Mouse (Mus musculus): ENCODE measurements around the gene Srp72.

Gene Srp72

GRCm38 (mm10) chr5:76974554-76975285 lies at the start of gene Srp72:
TSS of gene Srp72 (plus strand) at chr5:76974683.
- Histone ChIP-seq H3K9me3 (ENCODE audit: low read length) (no peaks in the 10 kb centered on the region), H3K36me3 (ENCODE audit: insufficient read depth, low read length) (peaks cover 48% of the 10 kb centered on the region), H3K4me1 (replicated peaks; ENCODE audit: low read depth, low read length) (peaks cover 35% of the 10 kb centered on the region), H3K27me3 (ENCODE audit: insufficient read depth, low read length) (no peaks in the 10 kb centered on the region), H3K4me3 (replicated peaks; ENCODE audit: low read length) (peak within 1 kb of the TSS; percentile 98)
- TF ChIP-seq CTCF (conservative IDR thresholded peaks at IDR 0.05; ENCODE audit: low read length): no peak
- TF ChIP-seq NANOG (IDR thresholded peaks at IDR 0.05; ENCODE audit: borderline replicate concordance, low read length): no peak
- TF ChIP-seq POU5F1 (IDR thresholded peaks at IDR 0.05; ENCODE audit: borderline replicate concordance, low read length): no peak

GRCm38 (mm10) chr5:76928124-76928832 lies 46.2 kb upstream of the Srp72 start:
- Histone ChIP-seq H3K4me1 (replicated peaks; ENCODE audit: low read depth, low read length) (peaks cover 67% of the 10 kb centered on the region), H3K9me3 (ENCODE audit: low read length) (no peaks in the 10 kb centered on the region), H3K4me3 (replicated peaks; ENCODE audit: low read length) (no peak overlapping the region), H3K36me3 (ENCODE audit: insufficient read depth, low read length) (peaks cover 53% of the 10 kb centered on the region), H3K27me3 (ENCODE audit: insufficient read depth, low read length) (no peaks in the 10 kb centered on the region)
- TF ChIP-seq NANOG (IDR thresholded peaks at IDR 0.05; ENCODE audit: borderline replicate concordance, low read length) (no peak), POU5F1 (IDR thresholded peaks at IDR 0.05; ENCODE audit: borderline replicate concordance, low read length) (no peak), CTCF (conservative IDR thresholded peaks at IDR 0.05; ENCODE audit: low read length) (no peak)

- H3K4me1 ChIP-seq (replicated peaks; ENCODE audit: low read depth, low read length): peaks cover 57% of the 10 kb centered on the region
- H3K27me3 ChIP-seq (ENCODE audit: insufficient read depth, low read length): no peaks in the 10 kb centered on the region
- no peak for TF ChIP-seq NANOG (IDR thresholded peaks at IDR 0.05; ENCODE audit: borderline replicate concordance, low read length)
- TF ChIP-seq CTCF (conservative IDR thresholded peaks at IDR 0.05; ENCODE audit: low read length): no peak
- TF ChIP-seq POU5F1 (IDR thresholded peaks at IDR 0.05; ENCODE audit: borderline replicate concordance, low read length): no peak
- peak overlapping the region; percentile 32; the same call in 1 of the 2 replicates for H3K4me3 ChIP-seq (replicated peaks; ENCODE audit: low read length)
- H3K36me3 ChIP-seq (ENCODE audit: insufficient read depth, low read length): peaks cover 43% of the 10 kb centered on the region
- H3K9me3 ChIP-seq (ENCODE audit: low read length): no peaks in the 10 kb centered on the region
These were observed 45.2 kb upstream of the Srp72 start for GRCm38 (mm10) chr5:76929180-76929877.

GRCm38 (mm10) chr5:76939717-76940116 lies 34.8 kb upstream of the Srp72 start:
- Histone ChIP-seq H3K27me3 (ENCODE audit: insufficient read depth, low read length) (no peaks in the 10 kb centered on the region), H3K4me1 (replicated peaks; ENCODE audit: low read depth, low read length) (peaks cover 44% of the 10 kb centered on the region), H3K36me3 (ENCODE audit: insufficient read depth, low read length) (peaks cover 37% of the 10 kb centered on the region), H3K9me3 (ENCODE audit: low read length) (no peaks in the 10 kb centered on the region), H3K4me3 (replicated peaks; ENCODE audit: low read length) (no peak overlapping the region)
- TF ChIP-seq CTCF (conservative IDR thresholded peaks at IDR 0.05; ENCODE audit: low read length) (no peak), NANOG (IDR thresholded peaks at IDR 0.05; ENCODE audit: borderline replicate concordance, low read length) (no peak), POU5F1 (IDR thresholded peaks at IDR 0.05; ENCODE audit: borderline replicate concordance, low read length) (no peak)

- no peaks in the 10 kb centered on the region for H3K27me3 ChIP-seq (ENCODE audit: insufficient read depth, low read length)
- H3K36me3 ChIP-seq (ENCODE audit: insufficient read depth, low read length): peaks cover 55% of the 10 kb centered on the region
- H3K9me3 ChIP-seq (ENCODE audit: low read length): no peaks in the 10 kb centered on the region
- peaks cover 67% of the 10 kb centered on the region for H3K4me1 ChIP-seq (replicated peaks; ENCODE audit: low read depth, low read length)
- no peak overlapping the region for H3K4me3 ChIP-seq (replicated peaks; ENCODE audit: low read length)
- TF ChIP-seq NANOG (IDR thresholded peaks at IDR 0.05; ENCODE audit: borderline replicate concordance, low read length) (no peak), CTCF (conservative IDR thresholded peaks at IDR 0.05; ENCODE audit: low read length) (no peak), POU5F1 (IDR thresholded peaks at IDR 0.05; ENCODE audit: borderline replicate concordance, low read length) (no peak)
These were observed 32.5 kb upstream of the Srp72 start for GRCm38 (mm10) chr5:76941975-76942374.

GRCm38 (mm10) chr5:76942505-76942904 lies 32.0 kb upstream of the Srp72 start:
- Histone ChIP-seq H3K4me1 (replicated peaks; ENCODE audit: low read depth, low read length) (peaks cover 72% of the 10 kb centered on the region), H3K27me3 (ENCODE audit: insufficient read depth, low read length) (no peaks in the 10 kb centered on the region), H3K4me3 (replicated peaks; ENCODE audit: low read length) (no peak overlapping the region), H3K9me3 (ENCODE audit: low read length) (no peaks in the 10 kb centered on the region), H3K36me3 (ENCODE audit: insufficient read depth, low read length) (peaks cover 60% of the 10 kb centered on the region)
- TF ChIP-seq NANOG (IDR thresholded peaks at IDR 0.05; ENCODE audit: borderline replicate concordance, low read length) (no peak), CTCF (conservative IDR thresholded peaks at IDR 0.05; ENCODE audit: low read length) (no peak)

GRCm38 (mm10) chr5:76944965-76945677 lies 29.4 kb upstream of the Srp72 start:
- H3K27me3 ChIP-seq (ENCODE audit: insufficient read depth, low read length): no peaks in the 10 kb centered on the region
- H3K4me1 ChIP-seq (replicated peaks; ENCODE audit: low read depth, low read length): peaks cover 91% of the 10 kb centered on the region
- no peak overlapping the region for H3K4me3 ChIP-seq (replicated peaks; ENCODE audit: low read length)
- H3K36me3 ChIP-seq (ENCODE audit: insufficient read depth, low read length): peaks cover 73% of the 10 kb centered on the region
- H3K9me3 ChIP-seq (ENCODE audit: low read length): no peaks in the 10 kb centered on the region
- TF ChIP-seq NANOG (IDR thresholded peaks at IDR 0.05; ENCODE audit: borderline replicate concordance, low read length): no peak
- no peak for TF ChIP-seq POU5F1 (IDR thresholded peaks at IDR 0.05; ENCODE audit: borderline replicate concordance, low read length)
- no peak for TF ChIP-seq CTCF (conservative IDR thresholded peaks at IDR 0.05; ENCODE audit: low read length)

- H3K4me1 ChIP-seq (replicated peaks; ENCODE audit: low read depth, low read length): peaks cover 86% of the 10 kb centered on the region
- H3K4me3 ChIP-seq (replicated peaks; ENCODE audit: low read length): no peak overlapping the region
- H3K27me3 ChIP-seq (ENCODE audit: insufficient read depth, low read length): no peaks in the 10 kb centered on the region
- H3K36me3 ChIP-seq (ENCODE audit: insufficient read depth, low read length): peaks cover 68% of the 10 kb centered on the region
- TF ChIP-seq POU5F1 (IDR thresholded peaks at IDR 0.05; ENCODE audit: borderline replicate concordance, low read length) (no peak), CTCF (conservative IDR thresholded peaks at IDR 0.05; ENCODE audit: low read length) (no peak), NANOG (IDR thresholded peaks at IDR 0.05; ENCODE audit: borderline replicate concordance, low read length) (no peak)
- no peaks in the 10 kb centered on the region for H3K9me3 ChIP-seq (ENCODE audit: low read length)
These were observed 28.8 kb upstream of the Srp72 start for GRCm38 (mm10) chr5:76945678-76946033.
